Mouse (Mus musculus) liver, postnatal 0 days (tissue): ENCODE measurements around the gene Slc25a20.

Experiments used
- CTCF ChIP-seq: sonication (generic); IDR thresholded peaks from 2 replicates; pipeline ENCODE4 v1.5.1; 2016; ENCODE audit warnings: antibody characterized with exemption, low read depth
- EP300 ChIP-seq: IDR thresholded peaks from 2 replicates; pipeline ENCODE4 v1.6.1; 2016; ENCODE audit warnings: antibody characterized with exemption, low read depth, mild to moderate bottlenecking

DNA sequence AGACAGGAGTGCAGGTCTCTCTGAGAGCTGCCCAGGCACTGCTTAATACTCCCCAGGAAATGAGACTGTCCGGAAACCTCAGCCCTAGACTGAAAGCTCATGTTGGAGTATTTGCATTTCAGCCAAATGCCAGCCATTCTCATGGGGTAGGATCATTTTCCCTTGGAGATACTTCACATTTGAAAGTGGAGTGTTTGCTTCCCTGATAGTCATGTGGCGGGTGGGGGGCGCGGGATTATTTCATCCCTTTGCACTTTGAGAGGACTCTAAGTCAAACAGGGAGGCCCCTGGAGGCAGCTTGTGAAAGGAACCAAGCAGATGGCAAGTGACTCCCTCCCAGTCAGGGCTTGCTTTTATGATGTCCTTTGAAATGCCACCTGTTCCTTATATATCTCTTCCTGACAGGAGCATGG, 24.6 kb downstream of the Slc25a20 start:
- TF ChIP-seq CTCF (no peak), EP300 (no peak)
